Mouse (Mus musculus): Measurements from ENCODE around the gene Stpg4. TPM values are rescaled to one million over a fixed set of nuclear protein-coding genes. Genes with fewer than 3 reads are reported as not detected.

Gene Stpg4
- polyA plus RNA-seq, 1 experiment from 2014 or later: not detected

GRCm38 (mm10) chr17:87441537-87441936, 14.0 kb upstream of the Stpg4 start:
- Histone ChIP-seq H3K27ac (ENCODE audit: low read length) (no peak overlapping the region), H3K4me3 (ENCODE audit: low read length) (no peak overlapping the region), H3K9me3 (replicated peaks; ENCODE audit: control insufficient read depth, low read length) (no peaks in the 10 kb centered on the region), H3K4me1 (ENCODE audit: control insufficient read depth, insufficient read depth, low read length) (peaks cover 26% of the 10 kb centered on the region), H3K36me3 (ENCODE audit: control insufficient read depth, insufficient read depth) (peaks cover 6% of the 10 kb centered on the region; the same call in 1 of the 2 replicates), H3K27me3 (ENCODE audit: control insufficient read depth, insufficient read depth, low read length) (no peaks in the 10 kb centered on the region), H3K4me2 (ENCODE audit: low read depth, low read length) (no peak overlapping the region), H3K9ac (ENCODE audit: low read length) (no peak overlapping the region)
- no peak for ATAC-seq (replicated peaks; ENCODE audit: extremely low read depth, insufficient read depth, low FRiP score)
- 59% methylated on average over 2 of the region's 2 CpGs for WGBS

- Histone ChIP-seq H3K4me3 (ENCODE audit: low read length) (no peak overlapping the region), H3K4me2 (ENCODE audit: low read depth, low read length) (no peak overlapping the region), H3K9me3 (replicated peaks; ENCODE audit: control insufficient read depth, low read length) (no peaks in the 10 kb centered on the region), H3K4me1 (ENCODE audit: control insufficient read depth, insufficient read depth, low read length) (peaks cover 22% of the 10 kb centered on the region), H3K36me3 (ENCODE audit: control insufficient read depth, insufficient read depth) (peaks cover 18% of the 10 kb centered on the region), H3K27ac (ENCODE audit: low read length) (no peak overlapping the region), H3K27me3 (ENCODE audit: control insufficient read depth, insufficient read depth, low read length) (no peaks in the 10 kb centered on the region), H3K9ac (ENCODE audit: low read length) (no peak overlapping the region)
- 79% methylated on average over 2 of the region's 2 CpGs for WGBS
- ATAC-seq (replicated peaks; ENCODE audit: extremely low read depth, insufficient read depth, low FRiP score): no peak
These were observed 11.9 kb upstream of the Stpg4 start for GRCm38 (mm10) chr17:87439441-87439840.

- H3K36me3 ChIP-seq (ENCODE audit: control insufficient read depth, insufficient read depth): peaks cover 51% of the 10 kb centered on the region
- ATAC-seq (replicated peaks; ENCODE audit: extremely low read depth, insufficient read depth, low FRiP score): no peak
- H3K9me3 ChIP-seq (replicated peaks; ENCODE audit: control insufficient read depth, low read length): no peaks in the 10 kb centered on the region
- WGBS: 86% methylated on average over 3 of the region's 3 CpGs
- no peak overlapping the region for H3K4me3 ChIP-seq (ENCODE audit: low read length)
- H3K4me2 ChIP-seq (ENCODE audit: low read depth, low read length): no peak overlapping the region
- H3K27ac ChIP-seq (ENCODE audit: low read length): no peak overlapping the region
- H3K27me3 ChIP-seq (ENCODE audit: control insufficient read depth, insufficient read depth, low read length): no peaks in the 10 kb centered on the region
- no peak overlapping the region for H3K9ac ChIP-seq (ENCODE audit: low read length)
- H3K4me1 ChIP-seq (ENCODE audit: control insufficient read depth, insufficient read depth, low read length): no peaks in the 10 kb centered on the region
These were observed 6.4 kb upstream of the Stpg4 start for GRCm38 (mm10) chr17:87433929-87434328.

GRCm38 (mm10) chr17:87432743-87433142, 5.2 kb upstream of the Stpg4 start:
- no peaks in the 10 kb centered on the region for H3K4me1 ChIP-seq (ENCODE audit: control insufficient read depth, insufficient read depth, low read length)
- no peak overlapping the region for H3K9ac ChIP-seq (ENCODE audit: low read length)
- no peaks in the 10 kb centered on the region for H3K27me3 ChIP-seq (ENCODE audit: control insufficient read depth, insufficient read depth, low read length)
- 91% methylated on average over 5 of the region's 5 CpGs for WGBS
- no peak for ATAC-seq (replicated peaks; ENCODE audit: extremely low read depth, insufficient read depth, low FRiP score)
- H3K4me3 ChIP-seq (ENCODE audit: low read length): no peak overlapping the region
- H3K27ac ChIP-seq (ENCODE audit: low read length): no peak overlapping the region
- H3K9me3 ChIP-seq (replicated peaks; ENCODE audit: control insufficient read depth, low read length): no peaks in the 10 kb centered on the region
- no peak overlapping the region for H3K4me2 ChIP-seq (ENCODE audit: low read depth, low read length)
- H3K36me3 ChIP-seq (ENCODE audit: control insufficient read depth, insufficient read depth): peaks cover 51% of the 10 kb centered on the region

- ATAC-seq (replicated peaks; ENCODE audit: extremely low read depth, insufficient read depth, low FRiP score): no peak
- Histone ChIP-seq H3K27me3 (ENCODE audit: control insufficient read depth, insufficient read depth, low read length) (no peaks in the 10 kb centered on the region), H3K9ac (ENCODE audit: low read length) (no peak overlapping the region), H3K4me1 (ENCODE audit: control insufficient read depth, insufficient read depth, low read length) (no peaks in the 10 kb centered on the region), H3K4me2 (ENCODE audit: low read depth, low read length) (no peak overlapping the region), H3K9me3 (replicated peaks; ENCODE audit: control insufficient read depth, low read length) (no peaks in the 10 kb centered on the region), H3K27ac (ENCODE audit: low read length) (no peak overlapping the region), H3K4me3 (ENCODE audit: low read length) (no peak overlapping the region), H3K36me3 (ENCODE audit: control insufficient read depth, insufficient read depth) (peaks cover 51% of the 10 kb centered on the region)
These were observed 4.8 kb upstream of the Stpg4 start for GRCm38 (mm10) chr17:87432314-87432713.

GRCm38 (mm10) chr17:87429431-87429830, 1.9 kb upstream of the Stpg4 start:
- H3K9ac ChIP-seq (ENCODE audit: low read length): no peak overlapping the region
- 79% methylated on average over 3 of the region's 3 CpGs for WGBS
- ATAC-seq (replicated peaks; ENCODE audit: extremely low read depth, insufficient read depth, low FRiP score): no peak

GRCm38 (mm10) chr17:87418082-87418481, 9.5 kb downstream of the Stpg4 start:
- Histone ChIP-seq H3K4me1 (ENCODE audit: control insufficient read depth, insufficient read depth, low read length) (peaks cover 2% of the 10 kb centered on the region), H3K36me3 (ENCODE audit: control insufficient read depth, insufficient read depth) (no peaks in the 10 kb centered on the region), H3K4me2 (ENCODE audit: low read depth, low read length) (no peak overlapping the region), H3K9me3 (replicated peaks; ENCODE audit: control insufficient read depth, low read length) (no peaks in the 10 kb centered on the region), H3K9ac (ENCODE audit: low read length) (no peak overlapping the region), H3K27ac (ENCODE audit: low read length) (no peak overlapping the region), H3K27me3 (ENCODE audit: control insufficient read depth, insufficient read depth, low read length) (no peaks in the 10 kb centered on the region), H3K4me3 (ENCODE audit: low read length) (no peak overlapping the region)
- 69% methylated on average over 7 of the region's 7 CpGs for WGBS
- no peak for ATAC-seq (replicated peaks; ENCODE audit: extremely low read depth, insufficient read depth, low FRiP score)

More at GRCm38 (mm10) chr17:87429431-87429830, 1.9 kb upstream of the Stpg4 start:
- no peaks in the 10 kb centered on the region for H3K27me3 ChIP-seq (ENCODE audit: control insufficient read depth, insufficient read depth, low read length)
- no peak overlapping the region for H3K4me3 ChIP-seq (ENCODE audit: low read length)
- H3K27ac ChIP-seq (ENCODE audit: low read length): no peak overlapping the region
- H3K36me3 ChIP-seq (ENCODE audit: control insufficient read depth, insufficient read depth): peaks cover 38% of the 10 kb centered on the region
- no peaks in the 10 kb centered on the region for H3K4me1 ChIP-seq (ENCODE audit: control insufficient read depth, insufficient read depth, low read length)
- no peak overlapping the region for H3K4me2 ChIP-seq (ENCODE audit: low read depth, low read length)
- H3K9me3 ChIP-seq (replicated peaks; ENCODE audit: control insufficient read depth, low read length): no peaks in the 10 kb centered on the region

GRCm38 (mm10) chr17:87406646-87407045, 20.9 kb downstream of the Stpg4 start:
- no peaks in the 10 kb centered on the region for H3K4me1 ChIP-seq (ENCODE audit: control insufficient read depth, insufficient read depth, low read length)
- ATAC-seq (replicated peaks; ENCODE audit: extremely low read depth, insufficient read depth, low FRiP score): no peak
- H3K27me3 ChIP-seq (ENCODE audit: control insufficient read depth, insufficient read depth, low read length): no peaks in the 10 kb centered on the region
- 81% methylated on average over 4 of the region's 4 CpGs for WGBS
- H3K4me3 ChIP-seq (ENCODE audit: low read length): no peak overlapping the region
- H3K27ac ChIP-seq (ENCODE audit: low read length): no peak overlapping the region
- H3K36me3 ChIP-seq (ENCODE audit: control insufficient read depth, insufficient read depth): no peaks in the 10 kb centered on the region
- H3K4me2 ChIP-seq (ENCODE audit: low read depth, low read length): no peak overlapping the region
- no peak overlapping the region for H3K9ac ChIP-seq (ENCODE audit: low read length)
- no peaks in the 10 kb centered on the region for H3K9me3 ChIP-seq (replicated peaks; ENCODE audit: control insufficient read depth, low read length)

- H3K4me3 ChIP-seq (ENCODE audit: low read length): no peak overlapping the region
- H3K36me3 ChIP-seq (ENCODE audit: control insufficient read depth, insufficient read depth): no peaks in the 10 kb centered on the region
- H3K9me3 ChIP-seq (replicated peaks; ENCODE audit: control insufficient read depth, low read length): no peaks in the 10 kb centered on the region
- H3K4me1 ChIP-seq (ENCODE audit: control insufficient read depth, insufficient read depth, low read length): no peaks in the 10 kb centered on the region
- ATAC-seq (replicated peaks; ENCODE audit: extremely low read depth, insufficient read depth, low FRiP score): no peak
- no peak overlapping the region for H3K9ac ChIP-seq (ENCODE audit: low read length)
- 65% methylated on average over 11 of the region's 11 CpGs for WGBS
- no peak overlapping the region for H3K4me2 ChIP-seq (ENCODE audit: low read depth, low read length)
- H3K27ac ChIP-seq (ENCODE audit: low read length): no peak overlapping the region
- H3K27me3 ChIP-seq (ENCODE audit: control insufficient read depth, insufficient read depth, low read length): no peaks in the 10 kb centered on the region
These were observed 22.0 kb downstream of the Stpg4 start for GRCm38 (mm10) chr17:87405576-87405975.

- H3K36me3 ChIP-seq (ENCODE audit: control insufficient read depth, insufficient read depth): no peaks in the 10 kb centered on the region
- 84% methylated on average over 4 of the region's 4 CpGs for WGBS
- H3K4me3 ChIP-seq (ENCODE audit: low read length): no peak overlapping the region
- ATAC-seq (replicated peaks; ENCODE audit: extremely low read depth, insufficient read depth, low FRiP score): no peak
- H3K4me1 ChIP-seq (ENCODE audit: control insufficient read depth, insufficient read depth, low read length): no peaks in the 10 kb centered on the region
- no peaks in the 10 kb centered on the region for H3K9me3 ChIP-seq (replicated peaks; ENCODE audit: control insufficient read depth, low read length)
- H3K27me3 ChIP-seq (ENCODE audit: control insufficient read depth, insufficient read depth, low read length): no peaks in the 10 kb centered on the region
- no peak overlapping the region for H3K27ac ChIP-seq (ENCODE audit: low read length)
- no peak overlapping the region for H3K9ac ChIP-seq (ENCODE audit: low read length)
- H3K4me2 ChIP-seq (ENCODE audit: low read depth, low read length): no peak overlapping the region
These were observed 24.1 kb downstream of the Stpg4 start for GRCm38 (mm10) chr17:87403462-87403861.

Measured in heart, embryonic 16.5 days (tissue).